8 mouse cellular contexts compared by ENCODE assay signal in the genomic region with DNA sequence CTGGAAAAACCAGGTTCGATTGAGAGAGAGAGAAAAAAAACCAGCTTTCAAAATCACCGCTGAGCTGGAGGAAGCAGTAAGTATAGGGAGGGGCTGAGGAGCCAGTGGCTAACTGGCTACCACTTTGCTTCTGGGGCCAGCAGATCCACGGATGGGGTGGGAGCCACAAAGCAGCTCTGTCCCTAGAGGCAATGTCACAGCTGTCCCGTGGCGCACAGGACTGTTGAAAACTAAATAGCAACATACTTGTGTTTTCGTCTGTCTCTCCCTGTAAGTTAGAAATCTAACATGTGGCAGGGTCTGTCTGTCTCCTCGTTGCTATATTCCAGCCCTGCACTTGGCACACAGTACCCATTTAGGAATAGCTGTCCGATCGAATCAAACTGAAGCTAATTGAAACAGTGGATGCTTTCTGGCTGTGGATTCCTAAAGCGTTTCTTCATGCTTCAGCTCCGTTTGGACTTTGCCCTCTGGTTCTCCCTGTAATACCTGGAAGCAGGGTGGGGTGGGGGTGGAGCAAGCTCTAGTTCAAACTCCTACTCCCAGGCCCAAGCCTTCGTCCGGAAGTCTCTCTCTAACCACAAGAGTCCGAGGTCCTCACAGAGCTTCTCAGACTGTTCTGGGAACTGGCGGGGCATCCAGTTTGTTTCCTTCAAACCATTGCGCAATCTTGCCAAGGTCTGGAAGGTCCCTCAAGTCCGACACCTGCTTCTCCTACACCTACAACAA. TPM values are rescaled to one million over a fixed set of nuclear protein-coding genes. Genes with fewer than 3 reads are reported as not detected.
A peak's percentile ranks its signal among the peaks of the same experiment; 100 is the strongest.
DNase-seq lines count a peak whose midpoint lies in the region; ATAC-seq lines count a peak whose summit lies in the region.

No protein-coding gene starts in this region.

- 22% methylated on average over 17 of the region's 17 CpGs for WGBS in intestine, embryonic 16.5 days

- H3K4me3 ChIP-seq in erythroblast, embryonic 14.5 days (replicated peaks) = peak overlapping the region; percentile 44
- H3K4me3 ChIP-seq in intestine, embryonic 16.5 days (ENCODE audit: low read length) = peak overlapping the region; percentile 34

- no peaks in the 10 kb centered on the region for H3K27me3 ChIP-seq in erythroblast, embryonic 14.5 days (ENCODE audit: control insufficient read depth)
- H3K27me3 ChIP-seq in intestine, embryonic 16.5 days (replicated peaks; ENCODE audit: control insufficient read depth, insufficient read depth, low read length) = no peaks in the 10 kb centered on the region

- no peaks in the 10 kb centered on the region for H3K36me3 ChIP-seq in erythroblast, embryonic 14.5 days (ENCODE audit: control insufficient read depth)
- no peaks in the 10 kb centered on the region for H3K36me3 ChIP-seq in intestine, embryonic 16.5 days (ENCODE audit: control insufficient read depth, insufficient read depth, low read length)

- no peaks in the 10 kb centered on the region for H3K9me3 ChIP-seq in erythroblast, embryonic 14.5 days (ENCODE audit: control insufficient read depth, low read length)
- H3K9me3 ChIP-seq in intestine, embryonic 16.5 days (ENCODE audit: control insufficient read depth, low read length) = no peaks in the 10 kb centered on the region

- peak overlapping the region; percentile 67 for H3K9ac ChIP-seq in intestine, embryonic 16.5 days (ENCODE audit: low read depth, low read length)

- DNase-seq in gastrocnemius, adult 18-20 months (ENCODE audit: low spot score) = peak; percentile 33
- no peak for DNase-seq in gastrocnemius, postnatal 25 days
- DNase-seq in CD4-positive, CD25-positive, alpha-beta regulatory T cell, adult 2 months (ENCODE audit: low read depth, low spot score) = peak; percentile 43
- peak; percentile 77 to 87 for DNase-seq in lung, adult 18-20 months
- peak; percentile 35 for DNase-seq in thymus, postnatal 14 days
- no peak for DNase-seq in MN1 (ENCODE audit: low spot score)

- H3K4me2 ChIP-seq in intestine, embryonic 16.5 days (ENCODE audit: low read depth, low read length) = peak overlapping the region; percentile 64

- H3K27ac ChIP-seq in intestine, embryonic 16.5 days (ENCODE audit: low read length) = peak overlapping the region; percentile 94

- ATAC-seq in intestine, embryonic 16.5 days = peak; percentile 90

- peaks cover 45% of the 10 kb centered on the region for H3K4me1 ChIP-seq in erythroblast, embryonic 14.5 days (ENCODE audit: control insufficient read depth)
- peaks cover 39% of the 10 kb centered on the region for H3K4me1 ChIP-seq in intestine, embryonic 16.5 days (ENCODE audit: control insufficient read depth, insufficient read depth, low read length)

RNA-seq across cellular contexts. Expression of gene Klf3, which starts 58.4 kb away (rescaled TPM):
- 10 to 100 TPM; 12.7 to 22.1 TPM for total RNA-seq in gastrocnemius, adult 18-20 months (2021)
- 10 to 100 TPM; 12.6 to 17.5 TPM for total RNA-seq in gastrocnemius, postnatal 25 days (2021)
- 79.3 and 88.0 TPM in 2 replicates for polyA plus RNA-seq in erythroblast, embryonic 14.5 days (2012)
- polyA plus RNA-seq in intestine, embryonic 16.5 days (2015; fragmentation: Nextera tagmentation; extraction: Ambion mirVana) = 68.1 and 71.9 TPM in 2 replicates

Comparison
In these comparisons a context has a peak if more than half of its experiments do, and no peak if none do; other contexts are left out.
1. DNase-seq: peak in gastrocnemius, adult 18-20 months (single experiment), CD4-positive, CD25-positive, alpha-beta regulatory T cell, adult 2 months (single experiment), lung, adult 18-20 months (2 of 2) and thymus, postnatal 14 days (single experiment); none in gastrocnemius, postnatal 25 days (single experiment) and MN1 (single experiment).